Mouse (Mus musculus) heart, adult 2 months (tissue): ENCODE results near the gene Zyx. TPM values are rescaled to one million over a fixed set of nuclear protein-coding genes. Genes with fewer than 3 reads are reported as not detected.
A peak's percentile ranks its signal among the peaks of the same experiment; 100 is the strongest.

ENCODE experiments used
- DNase-seq, 2 experiments: peaks; one replicate each; pipeline ENCODE4 v3.0.0; 2021
- H3K27ac ChIP-seq: fragments of 200-600 bp; 2 replicates; pipeline ENCODE4 v1.8.1; 2022
- H3K27me3 ChIP-seq: fragments of 200-500 bp; 2 replicates; pipeline ENCODE4 v1.6.1; 2012; ENCODE audit warnings: mild to moderate bottlenecking, low read length, inconsistent platforms, mixed read lengths; ENCODE audit not compliant: control insufficient read depth, insufficient read depth
- H3K36me3 ChIP-seq: fragments of 200-500 bp; 2 replicates; pipeline ENCODE4 v1.6.1; 2012; ENCODE audit warnings: low read length, inconsistent platforms; ENCODE audit not compliant: control insufficient read depth, insufficient read depth
- H3K4me1 ChIP-seq: fragments of 200-500 bp; 2 replicates; pipeline ENCODE4 v1.6.1; 2011; ENCODE audit warnings: low read length; ENCODE audit not compliant: control insufficient read depth, insufficient read depth
- H3K4me3 ChIP-seq: fragments of 200-600 bp; 2 replicates; pipeline ENCODE4 v1.8.1; 2022
- H3K79me2 ChIP-seq: fragments of 200-500 bp; replicated peaks from 2 replicates; pipeline ENCODE4 v1.6.1; 2012; ENCODE audit warnings: mild to moderate bottlenecking, inconsistent platforms, low read length, moderate library complexity, mixed read lengths; ENCODE audit not compliant: control insufficient read depth, insufficient read depth
- H3K9ac ChIP-seq: fragments of 200-500 bp; 2 replicates; pipeline ENCODE4 v1.6.1; 2012; ENCODE audit warnings: low read depth, mild to moderate bottlenecking, control low read depth, inconsistent platforms, low read length, mixed read lengths
- CTCF ChIP-seq: fragments of 200-600 bp; IDR thresholded peaks from 2 replicates; pipeline ENCODE4 v1.8.1; 2022; ENCODE audit warnings: antibody characterized with exemption, mild to moderate bottlenecking, moderate library complexity
- EP300 ChIP-seq: fragments of 200-500 bp; IDR thresholded peaks from 2 replicates; pipeline ENCODE4 v1.6.1; 2011; ENCODE audit warnings: low read depth, low read length, control low read depth; ENCODE audit not compliant: insufficient read depth
- POLR2A ChIP-seq: fragments of 200-500 bp; IDR thresholded peaks from 2 replicates; pipeline ENCODE4 v1.6.1; 2011; ENCODE audit warnings: mild to moderate bottlenecking, low read depth, low read length, control low read depth; ENCODE audit not compliant: insufficient read depth
- WGBS: fragments of 180-500 bp; shearing (Covaris S2); methylation state at CpG from one replicate; pipeline ENCODE4 v1.1.7; 2018; 5-methylcytosine and 5-hydroxymethylcytosine counted together
- intact Hi-C: fragments of 180-260 bp; cut with DNase I; formaldehyde crosslinking; loops from one replicate; pipeline ENCODE4 v1.15.1; 2025
- polyA plus RNA-seq: library from polyadenylated mRNA; depleted of rRNA; stranded (reverse); fragments of >200 nt; gene quantifications from 2 replicates; pipeline ENCODE4 v1.2.3, GENCODE M21; 2012
- total RNA-seq, 2 experiments: library from RNA; stranded (reverse); gene quantifications; 2 replicates each; pipeline ENCODE4 v1.2.3; 2021

Gene Zyx
- total and polyA plus RNA-seq, 3 experiments = 45.8 to 110 (median 60.2) TPM

DNA sequence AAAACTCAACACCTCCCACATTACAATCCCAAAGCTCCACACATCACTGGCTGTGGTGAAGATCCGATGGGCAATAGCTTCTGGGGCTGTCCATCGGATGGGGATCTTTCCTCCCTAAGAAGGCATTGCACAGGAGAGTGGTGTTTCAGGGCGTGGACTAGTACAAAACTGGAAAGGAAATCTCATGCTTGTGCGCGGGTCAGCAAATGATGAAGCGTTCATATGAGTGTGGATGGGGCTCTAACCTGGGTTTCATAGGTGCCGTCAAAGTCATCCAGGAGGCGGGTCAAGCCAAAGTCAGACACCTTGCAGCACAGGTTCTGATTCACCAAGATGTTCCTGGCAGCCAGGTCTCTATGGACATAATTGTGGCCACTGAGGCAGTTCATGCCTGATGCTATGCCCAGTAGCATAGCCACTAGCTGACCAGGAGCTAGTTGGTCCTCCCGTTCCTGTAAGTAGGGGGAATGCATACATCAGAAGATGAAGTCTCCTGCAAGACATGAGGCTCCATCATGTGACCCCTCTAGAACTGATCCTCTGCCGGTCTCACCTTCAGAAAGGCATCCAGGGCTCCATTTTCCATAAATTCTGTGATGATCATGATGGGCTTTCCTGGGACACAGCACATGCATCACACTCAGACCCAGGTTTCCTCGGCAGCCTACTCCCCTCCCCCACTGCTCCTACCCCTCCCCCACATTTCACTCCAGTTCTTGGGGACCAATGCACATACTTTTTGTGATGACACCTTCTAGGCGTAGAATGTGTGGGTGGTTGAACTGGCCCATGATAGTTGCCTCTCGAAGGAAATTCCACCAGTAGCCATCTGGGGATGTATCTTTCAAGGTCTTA, 11.8 kb downstream of the Zyx start:
- Histone ChIP-seq H3K27ac (no peak overlapping the region), H3K36me3 (peaks cover 15% of the 10 kb centered on the region), H3K4me3 (no peak overlapping the region), H3K4me1 (peaks cover 34% of the 10 kb centered on the region), H3K9ac (no peak overlapping the region), H3K27me3 (no peaks in the 10 kb centered on the region), H3K79me2 (no peaks in the 10 kb centered on the region)
- peak in 1 of 2 experiments; percentile 19 for DNase-seq
- TF ChIP-seq EP300 (no peak), CTCF (no peak), POLR2A (no peak)
- intact Hi-C loops = no loop called here
- WGBS = 92% methylated on average over 13 of the region's 13 CpGs

DNA sequence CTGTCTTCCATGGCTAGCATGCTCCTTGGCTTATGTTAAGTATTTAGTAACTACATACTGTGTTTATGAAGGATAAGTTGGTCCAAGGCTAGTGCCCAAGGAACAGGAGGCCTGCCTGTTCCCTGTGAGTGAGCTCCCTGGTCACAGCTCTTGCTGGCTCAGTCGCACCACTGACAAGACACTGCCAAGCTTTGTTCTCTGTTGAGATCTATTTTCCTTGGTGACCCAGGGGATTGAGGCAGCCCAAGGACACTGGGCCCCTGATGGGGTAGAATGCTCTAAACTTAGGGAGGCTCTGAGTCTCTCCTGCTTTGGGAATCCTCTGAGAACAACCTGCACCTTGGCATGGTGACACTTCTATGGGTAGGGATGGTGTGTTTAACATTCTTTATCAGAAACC, 12.6 kb downstream of the Zyx start:
- peak in 1 of 2 experiments; percentile 28 for DNase-seq
- peaks cover 15% of the 10 kb centered on the region for H3K36me3 ChIP-seq
- no peaks in the 10 kb centered on the region for H3K27me3 ChIP-seq
- no peak overlapping the region for H3K9ac ChIP-seq
- no peak overlapping the region for H3K27ac ChIP-seq
- intact Hi-C loops = no loop called here
- peaks cover 31% of the 10 kb centered on the region for H3K4me1 ChIP-seq
- H3K79me2 ChIP-seq = no peaks in the 10 kb centered on the region
- no peak overlapping the region for H3K4me3 ChIP-seq
- WGBS = 25% methylated on average over 1 of the region's 1 CpGs
- TF ChIP-seq EP300 (no peak), POLR2A (0 out of 2 replicates have a peak, but pooled peaks have one; percentile 12)

DNA sequence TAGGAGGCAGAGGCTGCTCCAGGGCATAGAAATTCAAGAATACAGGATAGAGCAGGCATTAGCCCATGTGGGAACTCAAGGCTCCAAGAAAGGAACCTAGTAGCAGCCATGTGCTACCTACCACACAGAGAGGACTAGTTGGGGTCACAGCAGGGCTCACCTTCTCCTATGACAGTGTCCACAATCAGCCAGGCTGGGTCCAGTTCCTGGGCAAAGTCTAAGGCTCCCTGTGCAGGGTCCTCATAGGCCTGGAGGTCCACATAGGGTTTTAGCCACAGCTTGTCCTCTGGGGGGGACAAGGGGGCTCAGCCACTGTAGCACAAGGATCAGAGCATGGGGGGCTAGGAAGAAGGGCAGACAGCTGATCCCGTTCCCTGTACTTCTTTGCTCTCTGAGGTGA, 13.1 kb downstream of the Zyx start:
- H3K9ac ChIP-seq = 0 out of 2 replicates have a peak overlapping the region, but pooled peaks have one; percentile 14
- H3K36me3 ChIP-seq = peaks cover 15% of the 10 kb centered on the region
- 70% methylated on average over 1 of the region's 1 CpGs for WGBS
- H3K4me3 ChIP-seq = no peak overlapping the region
- peak in 1 of 2 experiments; percentile 18 for DNase-seq
- no peak for TF ChIP-seq CTCF
- H3K27ac ChIP-seq = no peak overlapping the region
- no peaks in the 10 kb centered on the region for H3K79me2 ChIP-seq
- intact Hi-C loops = no loop called here
- H3K4me1 ChIP-seq = peaks cover 31% of the 10 kb centered on the region
- no peaks in the 10 kb centered on the region for H3K27me3 ChIP-seq

DNA sequence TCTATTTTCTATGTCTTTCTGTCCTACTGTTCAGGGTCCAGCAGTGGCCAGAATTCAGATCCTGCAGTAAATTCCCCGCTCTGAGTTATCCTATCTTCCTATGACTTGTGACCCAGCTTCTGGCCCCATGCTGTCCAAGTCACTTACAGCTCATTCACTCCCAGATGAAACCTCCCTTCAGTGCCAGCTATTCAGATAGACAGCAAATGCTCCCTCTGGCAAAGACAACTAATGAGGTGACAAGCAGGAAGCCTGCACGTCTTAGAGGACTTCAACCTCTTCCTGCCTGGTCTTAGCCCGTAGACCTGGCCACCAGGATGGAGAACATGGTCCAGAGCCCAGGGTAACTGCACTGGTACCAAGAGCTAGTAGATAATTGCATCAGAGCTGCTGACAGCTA, 13.5 kb downstream of the Zyx start:
- peak in 1 of 2 experiments; percentile 22 for DNase-seq

DNA sequence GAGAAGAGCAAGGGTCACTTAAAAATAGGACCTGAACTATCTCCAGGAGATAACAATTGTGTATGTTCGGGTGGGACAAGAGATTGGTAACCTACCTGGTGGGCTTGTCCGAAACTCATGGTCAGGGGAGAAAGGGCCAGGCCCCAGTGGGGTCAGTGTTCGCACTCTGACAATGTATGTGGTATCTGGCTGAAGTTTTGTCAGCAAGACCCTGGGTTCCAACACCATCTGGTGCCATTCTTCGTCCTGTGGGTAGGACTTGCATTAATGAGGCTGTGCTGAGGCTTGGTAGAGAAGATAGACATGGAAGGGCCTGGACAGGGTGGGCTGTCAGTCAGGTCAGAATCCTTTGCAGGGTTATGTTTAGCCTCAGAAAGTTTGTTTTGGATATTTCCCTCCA, 14.6 kb downstream of the Zyx start:
- WGBS = 89% methylated on average over 4 of the region's 4 CpGs
- intact Hi-C loops = no loop called here
- Histone ChIP-seq H3K9ac (no peak overlapping the region), H3K27me3 (no peaks in the 10 kb centered on the region), H3K27ac (no peak overlapping the region), H3K36me3 (peaks cover 13% of the 10 kb centered on the region), H3K4me3 (no peak overlapping the region), H3K4me1 (peaks cover 22% of the 10 kb centered on the region), H3K79me2 (no peaks in the 10 kb centered on the region)
- DNase-seq = no peak
- no peak for TF ChIP-seq EP300
- no peak for TF ChIP-seq POLR2A

More for the DNA sequence above, 13.5 kb downstream of the Zyx start:
- H3K27ac ChIP-seq = no peak overlapping the region
- H3K79me2 ChIP-seq = no peaks in the 10 kb centered on the region
- peaks cover 15% of the 10 kb centered on the region for H3K36me3 ChIP-seq
- intact Hi-C loops = no loop called here
- H3K4me1 ChIP-seq = peaks cover 27% of the 10 kb centered on the region
- TF ChIP-seq CTCF (no peak), EP300 (no peak), POLR2A (no peak)
- 14% methylated on average over 3 of the region's 3 CpGs for WGBS
- no peaks in the 10 kb centered on the region for H3K27me3 ChIP-seq
- no peak overlapping the region for H3K9ac ChIP-seq
- no peak overlapping the region for H3K4me3 ChIP-seq

DNA sequence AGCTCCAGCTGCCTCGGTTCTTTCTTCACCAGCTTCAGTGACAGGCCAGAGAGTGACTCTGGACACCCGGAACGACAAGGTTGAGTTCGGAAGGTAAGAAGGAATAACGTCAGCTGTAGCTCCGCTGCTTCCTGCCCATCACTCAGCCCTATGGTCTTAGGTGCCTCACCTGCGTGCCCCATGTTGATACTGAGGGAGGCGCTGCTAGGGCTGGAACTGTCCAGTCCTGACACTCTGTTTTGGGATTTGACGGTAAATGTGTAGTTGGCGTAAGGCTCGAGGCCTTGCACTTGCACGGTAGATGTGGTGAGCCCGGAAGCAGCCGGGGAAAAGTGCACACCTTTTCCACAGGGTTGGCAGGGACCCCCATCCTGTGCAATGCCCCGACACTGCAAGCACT, 15.2 kb downstream of the Zyx start:
- Histone ChIP-seq H3K4me1 (peaks cover 19% of the 10 kb centered on the region), H3K79me2 (no peaks in the 10 kb centered on the region), H3K4me3 (no peak overlapping the region), H3K27ac (no peak overlapping the region), H3K27me3 (no peaks in the 10 kb centered on the region), H3K9ac (no peak overlapping the region), H3K36me3 (peaks cover 10% of the 10 kb centered on the region)
- 93% methylated on average over 15 of the region's 15 CpGs for WGBS
- no peak for DNase-seq
- intact Hi-C loops = no loop called here
- no peak for TF ChIP-seq CTCF
- TF ChIP-seq EP300 = no peak
- TF ChIP-seq POLR2A = no peak
